Mouse (Mus musculus) neutrophil, adult 65 days (primary cell): ENCODE data around the gene Tfam. TPM values are rescaled to one million over a fixed set of nuclear protein-coding genes. Genes with fewer than 3 reads are reported as not detected.

Source experiments
- total RNA-seq: library from RNA; stranded (reverse); gene quantifications from 2 replicates; pipeline ENCODE4 v1.2.4, GENCODE M21; 2023

Tfam gene
- 12.4 and 13.4 TPM in 2 replicates for total RNA-seq

GRCm38 (mm10) chr10:71238240-71238554, at the start of gene Tfam:
Gene Tfam (minus strand): TSS chr10:71238280.

GRCm38 (mm10) chr10:71285126-71285580, 47.1 kb upstream of the Tfam start, which contains the start of gene Ube2d1:
Gene Ube2d1 (minus strand): TSS chr10:71285262.

Other genes with a start within 250 kb of the Tfam start
- not detected in 2 replicates for gene Bicc1, start 78.6 kb downstream of the Tfam start, total RNA-seq
- gene Ube2d1, start 47.0 kb upstream of the Tfam start, total RNA-seq, result 11.7 TPM in 2 replicates
- gene Cisd1, start 106.7 kb upstream of the Tfam start, total RNA-seq, result 9.7 and 10.3 TPM in 2 replicates
- 54.0 and 70.6 TPM in 2 replicates for gene Ipmk, start 109.5 kb upstream of the Tfam start, total RNA-seq